Mouse (Mus musculus): Measurements from ENCODE around the gene Fosl2.

GRCm38 (mm10) chr5:32153791-32154490, 18.3 kb downstream of the Fosl2 start:
- TF ChIP-seq CTCF (conservative IDR thresholded peaks at IDR 0.05; ENCODE audit: low read length) (no peak), POU5F1 (IDR thresholded peaks at IDR 0.05; ENCODE audit: borderline replicate concordance, low read length) (no peak), NANOG (IDR thresholded peaks at IDR 0.05; ENCODE audit: borderline replicate concordance, low read length) (no peak)

All from E14TG2a.4 (cell line).